Mouse (Mus musculus): ENCODE data around the gene Arl4c. TPM values are rescaled to one million over a fixed set of nuclear protein-coding genes. Genes with fewer than 3 reads are reported as not detected.

The Arl4c gene
- 11.2 and 15.3 TPM in 2 replicates for total RNA-seq (2017)

DNA sequence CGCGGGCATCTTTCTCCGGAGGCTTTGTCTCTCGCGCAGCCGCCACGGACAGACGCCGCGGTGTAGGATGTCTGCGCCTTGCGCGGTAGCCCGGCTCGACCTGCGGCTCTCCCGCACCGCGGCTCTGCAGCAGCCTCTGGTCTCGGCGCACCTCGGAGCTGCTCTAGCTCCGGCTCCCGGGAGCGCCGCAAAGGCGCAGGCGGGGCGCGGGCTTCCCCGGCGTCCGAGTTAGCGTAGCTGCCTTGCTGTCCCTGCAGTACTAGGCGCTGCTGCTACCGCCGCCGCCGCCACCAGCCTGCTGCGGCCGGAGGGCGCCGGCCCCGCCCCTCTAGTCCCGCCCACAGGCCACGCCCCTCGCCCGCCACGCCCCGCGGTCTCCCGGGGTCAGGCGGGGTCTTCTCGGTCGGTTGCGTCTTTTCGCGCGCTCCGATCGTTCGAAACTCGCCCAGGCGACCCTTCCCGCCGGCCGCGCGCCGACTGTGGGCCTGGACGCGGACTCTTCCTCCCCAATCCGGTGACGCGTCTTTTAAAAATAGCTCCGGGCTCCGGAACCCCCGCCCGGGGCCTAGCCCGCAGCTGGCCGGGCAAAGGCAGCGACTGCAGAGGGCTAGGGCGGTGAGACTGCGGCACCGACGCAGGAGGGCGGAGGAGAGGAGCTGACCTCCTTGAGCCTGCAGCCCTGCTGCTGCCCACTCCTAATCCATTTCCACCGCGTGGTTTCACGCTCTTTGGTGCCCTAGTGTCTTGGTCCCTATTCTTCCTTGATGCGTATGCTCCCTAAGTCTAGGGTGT is at the start of gene Arl4c:
TSS of gene Arl4c (minus strand) at position 352 of the 792 bp plus-strand sequence.
- ATAC-seq (replicated peaks; ENCODE audit: low read depth, poor library complexity, severe bottlenecking): peak; percentile 52

DNA sequence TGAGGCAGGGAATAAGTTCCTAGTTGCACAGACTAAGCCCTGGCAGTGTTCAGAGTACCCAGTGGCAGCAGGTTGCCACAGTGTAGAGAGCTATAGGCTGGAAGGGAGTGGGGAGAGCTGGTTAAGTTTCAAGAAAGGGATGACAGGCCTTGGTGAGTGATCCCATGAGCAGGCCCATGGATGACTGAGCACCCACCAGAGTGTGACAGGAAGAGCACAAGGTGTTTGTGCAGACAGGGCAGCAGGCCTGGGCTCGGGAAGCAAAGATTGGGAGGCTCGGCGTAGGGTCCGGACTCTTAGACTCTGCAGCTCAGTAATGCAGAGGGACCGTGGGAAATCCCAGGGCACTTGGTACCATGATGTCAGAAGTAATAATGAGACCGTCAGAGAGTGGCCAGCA is 49.3 kb upstream of the Arl4c start:
- no peak for ATAC-seq (replicated peaks; ENCODE audit: low read depth, poor library complexity, severe bottlenecking)

DNA sequence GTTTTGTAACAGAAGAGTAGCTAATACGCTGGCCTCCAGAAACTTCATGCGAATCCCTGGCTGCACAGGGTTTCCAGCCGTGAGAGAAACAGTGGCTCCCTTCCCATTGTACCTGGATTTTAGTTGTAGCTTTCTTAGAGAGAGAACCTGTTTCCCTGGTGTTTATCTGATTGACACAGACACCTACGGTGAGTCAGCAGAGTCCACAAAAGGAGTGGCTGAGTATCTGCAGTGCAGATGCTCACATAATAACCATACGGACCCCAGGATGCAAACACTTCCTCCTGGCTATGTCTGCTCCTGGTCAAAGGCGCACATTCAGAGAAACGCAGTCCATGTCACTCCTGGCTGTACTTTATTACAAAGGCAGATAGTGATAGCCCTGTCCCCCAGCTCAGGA is 48.6 kb upstream of the Arl4c start:
- ATAC-seq (replicated peaks; ENCODE audit: low read depth, poor library complexity, severe bottlenecking): no peak

DNA sequence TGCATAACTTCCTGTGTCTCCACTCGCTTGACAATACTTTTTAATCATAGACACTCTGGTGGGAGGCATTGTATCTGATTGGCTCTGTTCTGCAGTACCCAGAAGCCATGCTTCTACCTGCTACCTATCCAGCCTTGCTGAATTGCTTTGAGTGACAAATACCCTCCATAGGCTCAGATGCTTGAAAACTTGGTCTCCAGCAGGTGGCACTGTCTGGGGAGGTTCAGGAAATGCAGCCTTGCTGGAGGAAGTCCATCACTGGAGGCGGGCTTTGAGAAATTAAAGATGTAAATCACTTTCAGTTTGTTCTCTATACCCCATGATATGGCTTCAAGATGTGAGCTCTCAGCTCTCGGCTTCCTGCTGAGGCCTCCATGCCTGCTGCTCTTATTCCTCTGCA is 48.1 kb upstream of the Arl4c start:
- ATAC-seq (replicated peaks; ENCODE audit: low read depth, poor library complexity, severe bottlenecking): no peak

DNA sequence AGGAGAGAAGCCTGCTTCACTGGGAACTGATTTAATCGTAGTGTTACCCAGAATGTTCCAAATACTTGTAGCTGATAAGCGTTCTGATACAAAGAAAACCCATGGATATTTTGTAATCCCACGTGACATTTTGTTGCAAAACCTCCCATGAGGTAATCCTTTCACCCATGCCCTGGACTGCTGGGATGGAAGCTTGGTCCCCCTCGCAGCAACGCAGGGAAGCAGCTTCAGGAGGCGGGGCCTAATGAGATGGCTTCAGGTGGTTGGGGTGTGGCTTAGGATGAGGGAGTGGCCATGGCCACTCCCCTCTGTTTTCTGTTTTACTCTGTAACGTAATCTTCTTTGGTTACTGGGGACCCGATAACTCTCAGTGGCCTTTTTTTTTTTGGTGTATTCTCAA is 47.1 kb upstream of the Arl4c start:
- ATAC-seq (replicated peaks; ENCODE audit: low read depth, poor library complexity, severe bottlenecking): no peak

DNA sequence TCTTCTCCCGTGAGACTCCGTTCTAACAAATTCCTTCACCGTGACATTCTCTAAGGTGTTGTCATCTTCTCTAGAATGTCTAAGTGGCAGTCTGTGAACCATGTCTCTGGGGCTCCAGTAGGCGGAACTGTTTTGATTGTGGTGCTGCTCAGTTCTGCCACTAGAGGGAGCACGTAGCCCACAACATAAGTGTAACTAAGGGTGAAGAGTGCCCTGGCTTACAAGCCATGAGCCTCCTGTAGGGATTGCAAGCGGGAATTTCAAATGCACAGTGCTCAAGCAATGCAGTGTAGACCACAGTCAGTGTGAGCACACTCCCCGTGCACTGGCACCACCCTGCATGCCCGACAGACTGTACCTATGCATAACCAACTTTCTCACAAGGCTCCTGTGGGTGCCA is 43.2 kb upstream of the Arl4c start:
- peak; percentile 97 for ATAC-seq (replicated peaks; ENCODE audit: low read depth, poor library complexity, severe bottlenecking)

DNA sequence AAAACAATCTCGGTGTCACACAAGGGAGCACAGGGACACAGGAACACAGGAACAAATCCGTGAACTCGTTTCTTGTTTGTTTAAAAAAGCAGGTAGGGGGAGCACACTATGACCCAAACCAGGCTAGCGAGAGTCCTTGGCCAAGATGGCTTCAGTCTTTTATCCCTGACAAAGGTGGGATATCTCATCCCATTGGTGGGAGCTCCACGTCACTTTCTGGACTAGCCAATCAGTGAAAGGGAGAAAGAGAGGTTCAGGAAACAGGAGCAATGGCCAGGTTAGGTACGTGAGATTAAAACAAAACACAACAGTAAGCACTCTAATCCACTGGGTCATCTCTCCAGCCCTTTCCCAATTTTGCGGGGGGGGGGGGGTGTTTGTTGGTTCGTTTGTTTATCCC is 42.2 kb upstream of the Arl4c start:
- ATAC-seq (replicated peaks; ENCODE audit: low read depth, poor library complexity, severe bottlenecking): no peak

DNA sequence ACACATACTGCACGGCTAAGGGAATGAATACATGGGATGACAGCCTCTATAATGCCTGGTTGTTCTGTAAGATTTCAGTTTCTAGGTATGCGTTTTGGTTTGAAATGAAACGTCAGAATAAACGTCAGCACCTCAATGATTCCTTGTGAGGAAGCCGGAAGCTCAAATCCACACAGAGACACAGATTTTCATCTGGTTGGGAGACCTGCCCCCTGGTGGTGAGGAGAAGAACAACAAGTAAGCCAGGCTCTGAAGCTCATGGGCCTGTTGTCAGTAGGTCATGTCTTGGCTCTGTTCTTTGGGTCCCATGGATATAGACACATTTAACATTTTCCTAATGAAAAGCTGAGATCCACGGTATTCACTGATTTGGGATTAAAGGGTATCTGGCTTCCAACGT is 40.4 kb upstream of the Arl4c start:
- peak; percentile 57; the same call in 1 of the 2 replicates for ATAC-seq (replicated peaks; ENCODE audit: low read depth, poor library complexity, severe bottlenecking)

DNA sequence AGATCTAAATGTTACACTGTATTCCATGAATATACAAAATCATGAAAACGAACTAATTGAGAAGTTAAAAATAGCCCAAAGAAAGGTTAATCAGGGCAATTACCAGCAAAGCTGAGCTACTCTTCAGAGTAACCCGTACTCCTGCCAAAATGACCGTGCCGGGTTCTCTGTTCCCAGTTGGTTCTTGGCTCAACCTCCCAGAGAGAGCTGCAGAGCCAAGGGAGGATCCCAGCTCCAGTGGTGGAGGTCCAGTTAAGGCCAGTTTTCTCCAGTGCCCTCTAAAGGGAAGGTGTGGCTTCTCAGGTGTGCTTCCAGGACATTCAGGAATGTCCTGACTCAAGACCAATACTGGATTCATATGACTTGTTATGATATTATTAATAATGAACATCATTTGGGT is 37.5 kb upstream of the Arl4c start:
- no peak for ATAC-seq (replicated peaks; ENCODE audit: low read depth, poor library complexity, severe bottlenecking)

DNA sequence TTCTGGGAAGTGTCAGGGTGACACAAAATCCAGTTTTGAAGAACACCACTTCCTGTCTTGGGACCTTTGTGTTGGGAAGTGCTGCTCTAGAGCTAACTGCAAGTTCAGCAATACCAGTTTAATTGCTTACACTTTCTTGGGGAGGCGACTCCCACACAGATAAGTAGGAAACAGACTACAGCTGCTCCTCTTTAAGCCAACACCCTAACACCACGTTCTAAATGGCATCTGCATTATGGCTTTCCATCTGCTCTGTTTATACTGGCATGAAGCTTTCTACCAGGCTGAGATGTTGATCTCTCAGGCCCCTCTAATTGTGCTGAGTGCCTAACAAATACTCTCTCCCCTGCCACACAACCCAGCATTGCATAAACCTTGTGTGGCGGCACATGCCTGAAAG is 36.9 kb upstream of the Arl4c start:
- ATAC-seq (replicated peaks; ENCODE audit: low read depth, poor library complexity, severe bottlenecking): no peak

DNA sequence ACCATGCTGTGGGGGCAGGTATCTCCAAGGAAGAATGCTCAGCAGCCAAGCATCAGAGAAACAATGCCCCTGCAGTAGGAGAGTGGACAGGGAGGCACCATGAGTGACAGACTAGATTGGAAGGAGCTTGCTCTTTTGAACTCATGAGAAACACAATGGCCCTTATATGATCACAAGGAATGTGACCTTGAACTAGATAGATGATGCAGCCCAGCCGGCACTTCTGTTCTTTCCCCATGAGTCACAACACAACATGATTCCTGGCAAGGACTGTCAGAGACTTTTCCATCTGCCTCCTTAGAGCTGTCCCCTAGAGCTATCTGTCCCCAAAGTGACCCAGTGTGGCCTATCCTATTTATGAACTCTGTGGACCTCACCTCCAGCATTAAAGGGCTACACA is 27.5 kb upstream of the Arl4c start:
- ATAC-seq (replicated peaks; ENCODE audit: low read depth, poor library complexity, severe bottlenecking): no peak

DNA sequence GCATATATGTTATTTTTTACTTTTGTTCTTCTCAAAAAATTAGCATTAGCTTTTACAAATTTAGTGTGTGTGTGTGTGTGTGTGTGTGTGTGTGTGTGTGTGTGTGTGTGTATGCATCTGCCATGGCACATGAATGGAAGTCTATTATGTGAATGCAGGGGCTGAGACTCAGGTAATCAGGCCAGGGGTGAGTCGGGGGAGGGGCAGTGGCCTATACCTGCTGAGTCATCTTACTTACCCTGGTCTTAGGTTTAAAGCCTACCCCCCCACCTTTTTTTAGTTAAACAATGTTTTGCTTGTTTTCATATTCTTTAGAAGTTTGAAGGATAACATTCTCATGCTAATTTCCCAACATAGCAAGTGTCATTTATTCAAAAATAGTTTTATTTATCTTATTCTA is 25.3 kb upstream of the Arl4c start:
- no peak for ATAC-seq (replicated peaks; ENCODE audit: low read depth, poor library complexity, severe bottlenecking)

DNA sequence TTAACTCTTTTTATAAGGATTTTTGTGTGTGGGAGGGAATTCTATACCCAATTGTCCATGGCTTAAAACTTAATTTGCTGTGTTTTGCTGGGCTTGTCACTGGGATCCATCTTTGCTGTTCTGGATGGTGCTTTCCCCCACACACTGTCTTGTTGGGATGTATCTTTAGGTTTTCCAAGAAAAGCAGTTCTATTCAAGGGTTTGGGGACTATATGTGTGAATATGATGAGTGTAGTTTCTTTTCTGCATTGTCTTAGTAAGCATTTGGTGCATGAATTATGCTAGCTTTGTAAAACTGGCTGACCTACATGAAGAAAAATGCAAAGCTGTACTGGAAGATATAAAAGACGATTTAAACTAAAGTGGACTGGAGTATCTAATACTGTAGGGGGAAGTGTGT is 23.7 kb upstream of the Arl4c start:
- no peak for ATAC-seq (replicated peaks; ENCODE audit: low read depth, poor library complexity, severe bottlenecking)

DNA sequence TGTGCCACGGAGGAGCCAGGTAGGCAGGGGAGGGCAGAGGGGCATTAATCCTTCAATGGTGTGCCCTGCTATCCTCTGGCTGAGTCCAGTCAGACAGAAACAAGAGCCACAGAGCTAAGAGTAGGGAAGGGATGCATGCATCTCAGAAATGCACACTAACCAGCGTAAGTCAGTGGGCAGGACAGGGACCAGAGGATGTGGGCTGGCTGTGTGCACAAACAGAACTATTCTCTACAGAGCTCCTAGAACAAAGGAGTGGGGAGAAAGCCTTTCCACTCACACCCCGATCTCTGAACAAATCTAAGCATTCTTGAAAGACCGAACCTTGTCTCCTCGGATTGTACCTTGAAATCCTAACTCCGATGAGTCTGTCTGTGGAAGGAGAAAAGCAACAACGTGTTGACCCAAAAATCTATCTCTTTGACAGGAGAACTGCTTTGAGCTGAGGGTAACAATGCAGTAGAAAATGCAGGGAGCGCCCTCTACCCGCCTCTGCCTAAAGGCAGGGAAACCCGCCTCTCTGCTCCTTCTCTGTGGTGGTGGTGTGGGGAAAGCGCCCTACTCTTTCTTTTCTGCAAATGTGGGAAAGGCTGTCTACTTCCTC is 18.7 kb upstream of the Arl4c start:
- no peak for ATAC-seq (replicated peaks; ENCODE audit: low read depth, poor library complexity, severe bottlenecking)

DNA sequence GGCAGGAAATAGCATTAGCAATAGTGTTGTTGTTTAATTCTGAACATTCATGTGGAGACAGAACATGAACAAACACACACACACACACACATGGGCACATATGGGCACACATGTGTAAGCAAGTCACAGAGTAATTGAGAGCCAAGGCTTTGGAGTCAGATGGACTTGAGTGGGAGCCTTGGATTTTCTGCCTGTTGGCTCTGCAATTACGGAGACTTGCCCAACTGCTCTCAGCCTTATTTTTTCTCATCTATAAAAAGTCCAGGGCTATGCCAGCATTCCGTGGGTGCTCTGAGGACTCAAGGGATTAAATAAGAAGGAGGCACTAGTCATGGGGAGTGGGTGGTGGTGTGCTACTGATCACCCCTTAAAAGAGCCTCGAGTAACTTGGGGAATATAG is 16.5 kb upstream of the Arl4c start:
- ATAC-seq (replicated peaks; ENCODE audit: low read depth, poor library complexity, severe bottlenecking): no peak

DNA sequence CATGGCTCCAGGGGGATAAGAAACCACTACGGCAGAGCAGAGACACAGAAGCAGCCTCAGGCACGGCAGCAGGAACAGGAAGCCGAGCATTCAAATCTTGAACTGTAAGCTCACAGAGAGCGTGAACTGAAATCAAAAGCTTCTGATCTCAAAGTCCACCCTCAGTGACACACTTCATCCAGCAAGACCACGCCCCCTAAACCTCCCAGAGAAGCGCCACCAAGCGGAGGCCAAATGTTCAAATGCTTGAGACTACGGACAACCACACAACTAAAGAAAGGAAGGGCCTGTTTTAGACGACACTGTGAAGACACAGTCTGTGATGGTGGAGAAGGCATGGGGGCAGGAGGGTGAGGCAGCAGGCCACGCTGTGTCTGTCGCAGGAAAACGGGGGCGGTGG is 15.7 kb upstream of the Arl4c start:
- no peak for ATAC-seq (replicated peaks; ENCODE audit: low read depth, poor library complexity, severe bottlenecking)

DNA sequence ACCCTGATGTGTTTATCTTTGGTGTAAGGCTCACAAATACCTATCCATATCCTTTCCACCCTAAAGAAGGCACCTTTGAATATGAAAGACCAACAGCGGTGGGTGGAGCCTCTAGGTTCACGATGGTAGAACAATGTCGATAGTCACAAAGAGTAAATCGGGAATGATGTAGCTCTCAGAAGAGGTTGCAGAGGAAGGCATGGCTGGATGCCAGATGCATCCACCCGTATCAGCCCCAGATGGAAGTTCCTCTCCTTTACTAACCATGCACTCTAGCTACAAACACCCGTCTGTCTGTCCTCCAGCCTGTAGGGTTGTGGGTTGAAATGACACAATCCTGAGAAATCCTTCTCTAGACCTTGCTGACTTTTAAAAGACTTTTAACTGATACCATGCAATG is 10.0 kb upstream of the Arl4c start:
- no peak for ATAC-seq (replicated peaks; ENCODE audit: low read depth, poor library complexity, severe bottlenecking)

DNA sequence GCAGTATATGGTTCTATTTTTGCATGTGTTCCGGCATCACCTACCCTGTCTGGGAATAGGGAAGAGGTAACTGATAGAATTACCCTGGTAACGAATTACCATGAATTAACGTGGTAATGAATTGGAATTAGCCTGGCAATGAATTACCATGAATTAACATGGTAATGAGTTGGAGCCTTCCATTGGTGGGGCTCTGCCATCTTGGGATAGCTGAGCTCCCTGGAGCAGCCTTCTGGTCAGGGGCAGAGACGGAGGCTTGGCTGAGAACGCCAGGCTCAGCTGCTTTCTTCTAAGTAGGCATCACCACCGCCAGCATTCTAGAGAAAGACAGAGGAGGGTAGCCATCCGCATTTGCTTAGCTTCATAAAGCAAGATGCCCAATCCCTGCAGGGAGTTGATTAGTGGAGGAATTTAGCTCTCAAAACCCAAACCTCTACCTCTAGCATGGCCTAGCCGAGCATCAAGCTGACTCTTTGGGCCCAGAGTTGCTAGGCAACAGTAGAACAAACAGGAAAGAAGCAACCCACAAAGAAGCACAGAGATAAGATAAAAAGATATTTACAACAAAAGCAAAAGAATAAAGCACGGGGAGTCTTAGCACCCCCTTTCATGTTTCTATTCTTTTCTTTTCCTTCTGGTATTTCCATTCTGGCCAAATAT is 6.8 kb upstream of the Arl4c start:
- ATAC-seq (replicated peaks; ENCODE audit: low read depth, poor library complexity, severe bottlenecking): peak; percentile 38

DNA sequence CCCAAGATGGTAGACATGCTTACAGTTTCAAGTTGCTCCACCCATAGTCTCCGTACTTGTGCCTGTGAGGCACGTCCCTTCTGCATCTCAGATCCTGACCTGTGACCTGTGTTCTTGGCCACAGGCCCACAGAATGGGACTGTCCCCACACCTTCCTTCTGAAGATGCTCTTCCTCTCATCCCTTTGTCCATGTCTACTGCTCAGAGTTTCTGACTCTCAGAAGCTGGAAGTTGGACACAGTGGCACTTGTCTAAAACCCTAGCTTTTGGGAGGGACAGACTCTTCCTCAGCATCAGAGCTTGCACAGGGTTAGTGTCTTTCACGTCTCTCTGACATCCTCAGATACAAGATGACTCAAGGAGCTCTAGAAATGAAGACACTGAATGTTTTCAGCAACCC is 6.2 kb upstream of the Arl4c start:
- no peak for ATAC-seq (replicated peaks; ENCODE audit: low read depth, poor library complexity, severe bottlenecking)

DNA sequence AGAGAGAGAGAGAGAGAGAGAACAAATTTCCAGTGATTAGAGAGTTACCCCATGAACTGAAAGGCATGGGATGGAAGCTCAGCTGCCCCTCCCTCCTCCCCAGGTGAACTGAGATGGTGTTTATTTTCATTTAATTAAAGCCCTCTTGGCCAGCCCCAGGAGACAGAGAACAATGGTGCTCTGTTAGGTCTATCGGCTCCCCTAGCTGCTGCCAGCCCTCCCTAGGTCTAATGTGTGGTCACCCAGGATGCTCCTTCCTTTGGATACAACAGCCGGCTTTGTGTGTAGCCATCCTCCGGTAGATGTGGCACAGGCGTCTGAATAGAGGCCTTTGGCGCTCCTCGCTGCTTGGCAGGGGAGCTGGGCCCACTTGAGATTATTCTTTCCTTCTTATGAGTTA is 5.5 kb upstream of the Arl4c start:
- ATAC-seq (replicated peaks; ENCODE audit: low read depth, poor library complexity, severe bottlenecking): no peak

DNA sequence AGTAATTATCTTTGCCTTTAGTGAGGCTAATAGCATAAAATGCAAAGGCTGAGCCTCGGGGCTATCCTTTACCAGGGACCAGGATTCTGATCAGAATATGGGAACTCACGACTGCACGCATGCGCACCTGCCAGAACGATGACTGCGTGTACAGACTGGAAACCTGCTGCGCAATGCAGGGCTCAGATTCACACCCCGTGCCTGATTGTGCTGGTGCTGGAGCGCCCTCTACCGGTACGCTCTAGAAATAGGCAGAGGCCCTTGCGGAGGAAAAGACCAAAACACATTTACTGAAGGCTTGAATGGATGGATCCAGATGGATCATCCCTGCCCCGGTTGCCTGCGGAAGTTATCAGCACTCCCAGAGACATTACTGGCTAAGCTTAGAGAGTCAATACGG is 3.8 kb upstream of the Arl4c start:
- peak; percentile 75 for ATAC-seq (replicated peaks; ENCODE audit: low read depth, poor library complexity, severe bottlenecking)
